Mouse (Mus musculus) cortical plate, adult 2 months (tissue): ENCODE measurements around the gene Fabp2.

Experiments used
- CTCF ChIP-seq: fragments of 200-500 bp; IDR thresholded peaks from 2 replicates; pipeline ENCODE4 v1.5.1; 2011; ENCODE audit warnings: mild to moderate bottlenecking, control low read depth, low read length; ENCODE audit not compliant: insufficient read depth; ENCODE audit errors: extremely low read depth
- POLR2A ChIP-seq: fragments of 200-500 bp; IDR thresholded peaks from 2 replicates; pipeline ENCODE4 v1.6.1; 2011; ENCODE audit warnings: mild to moderate bottlenecking, low read length, control low read depth; ENCODE audit not compliant: insufficient read depth; ENCODE audit errors: extremely low read depth

GRCm38 (mm10) chr3:122907841-122908240 is 13.0 kb downstream of the Fabp2 start:
- TF ChIP-seq POLR2A (no peak), CTCF (no peak)
